Mouse (Mus musculus): ENCODE measurements around the gene Arl15.

The Arl15 gene

GRCm38 (mm10) chr13:113802571-113802970 is 8.3 kb downstream of the Arl15 start:
- DNase-seq: no peak

- DNase-seq: no peak
These were observed 16.8 kb downstream of the Arl15 start for GRCm38 (mm10) chr13:113811141-113811540.

- no peak for DNase-seq
These were observed 17.7 kb downstream of the Arl15 start for GRCm38 (mm10) chr13:113811910-113812592.

GRCm38 (mm10) chr13:113812593-113812975 is 18.3 kb downstream of the Arl15 start:
- DNase-seq: no peak

- DNase-seq: no peak
These were observed 19.8 kb downstream of the Arl15 start for GRCm38 (mm10) chr13:113814121-113814520.

- DNase-seq: no peak
These were observed 21.6 kb downstream of the Arl15 start for GRCm38 (mm10) chr13:113815697-113816420.

GRCm38 (mm10) chr13:113816421-113816810 is 22.1 kb downstream of the Arl15 start:
- DNase-seq: no peak

- no peak for DNase-seq
These were observed 24.7 kb downstream of the Arl15 start for GRCm38 (mm10) chr13:113819006-113819405.

GRCm38 (mm10) chr13:113820176-113820575 is 25.9 kb downstream of the Arl15 start:
- no peak for DNase-seq

- DNase-seq: no peak
These were observed 27.6 kb downstream of the Arl15 start for GRCm38 (mm10) chr13:113821891-113822290.

GRCm38 (mm10) chr13:113824027-113824426 is 29.7 kb downstream of the Arl15 start:
- no peak for DNase-seq

GRCm38 (mm10) chr13:113828633-113829032 is 34.3 kb downstream of the Arl15 start:
- DNase-seq: no peak

GRCm38 (mm10) chr13:113829079-113829478 is 34.8 kb downstream of the Arl15 start:
- no peak for DNase-seq

GRCm38 (mm10) chr13:113830805-113831204 is 36.5 kb downstream of the Arl15 start:
- DNase-seq: no peak

GRCm38 (mm10) chr13:113832947-113833346 is 38.6 kb downstream of the Arl15 start:
- no peak for DNase-seq

- no peak for DNase-seq
These were observed 41.6 kb downstream of the Arl15 start for GRCm38 (mm10) chr13:113835921-113836320.

GRCm38 (mm10) chr13:113838601-113839576 is 44.6 kb downstream of the Arl15 start:
- no peak for DNase-seq

- DNase-seq: no peak
These were observed 46.1 kb downstream of the Arl15 start for GRCm38 (mm10) chr13:113840421-113840820.

GRCm38 (mm10) chr13:113842411-113843309 is 48.4 kb downstream of the Arl15 start:
- DNase-seq: no peak

GRCm38 (mm10) chr13:113843310-113843649 is 49.0 kb downstream of the Arl15 start:
- no peak for DNase-seq

GRCm38 (mm10) chr13:113843901-113844300 is 49.6 kb downstream of the Arl15 start:
- DNase-seq: no peak

- no peak for DNase-seq
These were observed 50.4 kb downstream of the Arl15 start for GRCm38 (mm10) chr13:113844717-113845116.

All from spleen, adult 18-20 months (tissue).